Mouse (Mus musculus) adrenal gland, postnatal 14 days (tissue): ENCODE results near the gene Spef1. TPM values are rescaled to one million over a fixed set of nuclear protein-coding genes. Genes with fewer than 3 reads are reported as not detected.
"Not testable (repeated sequence)": the region's sequence is repeated elsewhere in the genome, so short reads cannot be mapped to it uniquely, and the experiment has no call there.

ENCODE experiments used
- DNase-seq: peaks from one replicate; pipeline ENCODE4 v3.0.0; 2021; ENCODE audit warnings: mixed read lengths
- long read RNA-seq, 2 experiments: library from polyadenylated mRNA; stranded (forward); transcript quantifications; one replicate each; pipeline ENCODE4 v2.0.0; 2021
- total RNA-seq: library from RNA; stranded (reverse); gene quantifications from 2 replicates; pipeline ENCODE4 v1.2.3, GENCODE M21; 2021

Gene Spef1
- total RNA-seq = 7.0 and 7.5 TPM in 2 replicates
- long read RNA-seq, experiment 1, partial matches to known transcripts = 0 of 9 reads
- long read RNA-seq, experiment 1, other reads (novel, unspliced or antisense) = 6 of 9 reads
- long read RNA-seq, experiment 2, partial matches to known transcripts = 0 of 3 reads
- long read RNA-seq, experiment 2, other reads (novel, unspliced or antisense) = 1 of 3 reads

DNA sequence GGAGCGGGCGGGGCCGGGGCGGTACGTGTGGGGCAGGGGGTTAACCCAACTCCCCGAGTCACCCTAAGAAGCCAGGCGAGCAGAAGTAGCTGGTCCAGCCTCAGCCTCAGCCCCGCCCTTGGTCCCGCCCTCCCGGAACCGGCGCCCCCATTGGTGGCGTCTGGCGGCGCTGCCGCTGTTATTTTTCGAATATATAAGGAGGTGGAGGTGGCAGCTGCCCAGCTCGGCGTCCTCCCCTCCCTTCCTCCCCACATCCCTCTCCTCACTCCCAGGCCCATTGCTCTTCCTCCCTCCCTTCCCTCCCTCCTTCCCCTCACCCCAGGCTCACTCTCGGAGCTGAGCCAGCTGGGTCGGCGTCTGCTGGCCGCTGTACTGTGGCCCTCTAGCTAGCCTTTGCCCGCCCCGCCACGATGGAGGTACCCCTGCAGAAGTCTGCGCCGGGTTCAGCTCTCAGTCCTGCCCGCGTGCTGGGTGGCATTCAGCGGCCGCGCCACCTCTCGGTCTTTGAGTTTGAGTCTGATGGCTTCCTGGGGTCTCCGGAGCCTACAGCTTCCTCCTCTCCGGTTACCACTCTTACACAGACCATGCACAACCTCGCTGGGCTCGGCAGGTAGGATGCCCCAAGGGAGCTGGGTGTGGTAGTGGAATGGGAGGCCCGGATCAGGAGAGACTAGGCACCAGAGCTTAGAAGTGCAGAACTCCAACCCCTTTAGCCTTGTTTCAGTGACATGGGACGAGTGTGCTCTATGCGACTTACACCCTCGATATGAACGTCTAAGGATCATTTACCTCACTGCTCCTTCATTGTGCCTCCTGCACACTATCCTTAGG, at the start of gene Spef1, which contains the start of gene Cdc25b:
Gene Spef1 (minus strand): TSS at position 512 of the 831 bp plus-strand sequence.
Gene Cdc25b (plus strand): TSS at position 179 of the 831 bp plus-strand sequence.
- peak; percentile 92 for DNase-seq

DNA sequence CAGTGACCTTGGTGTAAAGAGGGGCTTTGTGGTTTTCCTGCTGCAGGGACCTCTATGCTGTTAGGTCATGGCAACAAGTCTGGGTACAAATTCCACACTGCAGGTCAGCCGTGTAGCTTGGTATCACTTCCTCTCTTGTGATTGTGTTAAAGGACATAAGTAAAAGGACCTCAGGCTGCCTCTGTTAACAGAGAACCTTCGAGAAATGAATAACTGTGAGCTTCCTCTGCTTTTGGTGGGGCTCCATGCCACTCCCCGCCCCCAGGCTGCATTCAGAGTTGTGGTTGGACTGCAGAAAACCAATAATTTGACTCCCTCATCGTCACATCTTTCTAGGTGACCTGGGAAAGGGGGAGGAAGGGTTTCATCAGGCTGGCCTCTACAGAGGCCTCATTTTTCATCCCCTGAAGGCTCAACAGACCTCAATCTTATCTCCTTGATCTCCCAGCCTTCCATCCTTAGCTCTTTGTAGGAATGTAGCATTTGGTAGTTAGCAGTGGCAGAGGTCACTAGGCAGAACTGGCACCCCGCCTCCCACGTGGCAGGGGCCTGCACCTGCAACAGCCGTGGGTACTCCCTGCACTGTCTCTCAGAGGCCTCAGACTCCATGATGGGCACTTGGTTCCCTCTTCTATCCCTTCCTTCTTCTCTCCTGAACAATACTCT, 48.0 kb upstream of the Spef1 start:
- DNase-seq = peak; percentile 61

DNA sequence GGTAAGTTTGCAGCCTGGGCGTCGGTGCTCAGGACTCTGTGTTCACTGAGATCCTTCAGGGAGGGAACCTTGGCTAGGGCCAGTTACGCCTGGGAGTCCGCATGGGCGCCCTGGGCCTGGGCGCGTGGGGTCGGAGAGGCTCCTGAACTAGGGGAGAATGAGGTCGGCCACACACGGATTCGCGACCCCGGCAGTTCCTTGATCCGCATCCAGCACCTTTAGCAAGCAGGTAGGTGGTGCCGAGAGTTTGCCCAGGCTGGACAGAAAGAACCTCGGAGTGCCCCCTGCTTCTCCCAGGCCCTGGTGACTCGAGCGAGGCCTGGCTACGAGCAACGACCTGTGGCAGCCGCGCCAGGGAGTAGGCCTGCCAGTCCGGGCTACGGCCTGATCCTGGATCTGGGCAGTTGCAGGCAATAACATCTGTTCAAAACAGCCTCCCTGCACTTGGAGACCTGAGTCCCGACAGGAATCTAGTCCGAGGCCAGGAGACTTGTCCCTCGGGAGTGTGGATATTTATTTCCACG, 47.1 kb upstream of the Spef1 start:
- peak; percentile 61 for DNase-seq

DNA sequence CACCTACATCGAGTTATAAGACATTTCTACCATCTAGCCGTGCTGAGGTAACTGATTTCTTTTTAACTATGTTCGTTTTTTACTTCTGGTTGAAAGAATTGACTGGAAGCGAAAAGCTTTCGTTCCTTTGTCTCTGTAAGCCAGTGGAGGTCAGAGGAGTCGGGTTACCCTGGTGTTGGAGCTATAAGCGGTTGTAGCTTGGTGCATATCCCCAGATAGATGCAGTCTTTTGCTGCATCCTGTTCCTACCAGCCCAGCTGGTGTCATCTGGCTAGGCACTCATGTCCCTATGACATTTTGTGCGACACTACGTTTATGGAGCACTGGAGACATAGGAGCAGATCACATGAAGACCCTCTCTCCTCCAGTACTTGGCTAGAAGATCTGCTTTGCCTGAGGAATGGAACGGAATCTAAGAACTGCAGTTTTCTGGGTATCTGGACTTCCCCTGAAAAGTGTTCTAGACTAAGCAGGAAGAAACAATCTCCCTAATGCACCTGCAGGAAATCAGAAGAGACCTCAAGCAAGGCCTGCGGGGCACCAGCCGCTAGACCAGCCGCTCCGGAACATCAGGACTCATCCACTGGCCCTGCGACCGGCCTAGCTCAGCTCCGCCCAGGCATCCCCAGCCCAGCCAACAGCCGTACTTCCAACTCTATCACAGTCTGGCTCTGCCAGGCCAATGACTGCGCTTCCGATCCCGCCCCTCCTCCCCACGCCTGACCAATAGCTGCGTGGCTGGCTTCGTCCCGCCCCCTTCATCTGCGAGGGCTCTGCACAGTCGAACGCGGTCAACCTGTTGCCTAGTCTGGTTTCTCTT, 46.4 kb upstream of the Spef1 start, which contains the start of gene Mavs:
Gene Mavs (plus strand): TSS at position 757 of the 820 bp plus-strand sequence.
- DNase-seq = peak; percentile 99

DNA sequence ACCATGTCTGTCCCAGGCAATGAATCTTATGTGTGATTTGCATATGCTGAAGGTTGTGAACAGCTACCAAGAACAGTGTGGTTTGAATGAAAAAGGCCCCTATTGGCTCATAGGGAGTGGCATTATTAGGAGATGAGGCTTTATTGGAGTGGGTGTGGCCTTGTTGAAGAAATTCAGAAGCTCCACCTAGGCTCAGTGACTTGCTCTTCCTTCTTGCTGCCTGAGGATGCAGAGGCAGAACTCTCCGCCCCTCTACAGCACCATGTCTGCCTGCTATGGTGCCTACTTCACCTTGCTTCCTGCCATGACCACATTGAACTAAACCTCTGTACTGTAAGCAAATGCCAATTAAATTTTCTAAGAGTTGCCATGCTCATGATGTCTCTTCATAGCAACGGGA, 45.5 kb upstream of the Spef1 start:
- no peak for DNase-seq

DNA sequence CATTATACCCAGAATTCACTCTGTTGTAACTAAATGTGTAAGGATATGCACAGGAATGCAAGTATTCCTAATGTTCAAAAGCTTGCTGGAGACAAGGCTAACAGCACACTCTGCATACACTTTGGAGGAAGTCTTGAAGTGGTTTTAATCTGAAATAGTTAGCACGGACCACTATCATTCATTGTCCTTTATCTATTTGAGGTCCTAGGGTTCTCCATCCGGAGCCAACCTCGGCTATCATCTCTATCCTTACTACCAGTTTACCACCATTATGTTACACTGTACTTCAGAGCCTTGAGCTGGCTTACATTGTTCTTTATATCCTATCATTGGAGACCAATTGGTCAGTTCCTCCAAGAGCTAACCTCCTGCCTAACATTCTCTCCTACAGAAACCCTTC, 40.2 kb upstream of the Spef1 start:
- no peak for DNase-seq

DNA sequence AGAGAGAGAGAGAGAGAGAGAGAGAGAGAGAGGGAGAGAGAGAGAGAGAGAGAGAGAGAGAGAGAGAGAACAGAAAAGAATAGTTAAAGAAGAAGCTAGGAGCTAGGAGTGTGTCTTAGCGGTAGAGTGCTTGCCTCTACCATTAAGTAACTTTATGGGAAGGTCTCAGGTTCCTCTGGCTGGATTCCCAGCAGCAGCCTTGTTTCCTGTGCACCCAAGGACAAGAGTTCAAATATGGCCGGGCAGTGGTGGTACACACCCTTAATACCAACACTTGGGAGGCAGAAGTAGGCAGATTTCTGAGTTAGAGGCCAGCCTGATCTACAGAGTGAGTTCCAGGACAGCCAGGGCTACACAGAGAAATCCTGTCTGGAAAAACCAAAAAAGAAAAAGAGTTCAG, 39.6 kb upstream of the Spef1 start:
- DNase-seq = not testable (repeated sequence)

DNA sequence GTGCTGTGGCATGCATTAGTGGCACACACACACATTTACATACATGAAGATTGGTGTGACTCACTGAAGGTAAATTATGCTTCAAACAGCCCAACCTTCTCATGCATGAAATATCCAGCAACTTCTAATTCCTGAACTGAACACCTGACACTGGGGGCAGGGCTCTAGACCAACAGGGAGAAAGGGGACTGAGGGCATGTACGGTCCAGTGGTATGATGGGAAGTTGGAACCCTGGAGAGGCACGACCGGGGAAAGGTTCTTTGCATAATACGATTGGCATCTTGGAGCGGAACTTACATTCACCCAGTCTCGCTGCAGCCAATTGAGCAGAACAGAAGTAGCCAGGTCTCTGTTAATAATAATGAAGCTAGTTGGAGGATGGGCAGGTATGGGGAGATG, 38.1 kb upstream of the Spef1 start:
- DNase-seq = no peak

DNA sequence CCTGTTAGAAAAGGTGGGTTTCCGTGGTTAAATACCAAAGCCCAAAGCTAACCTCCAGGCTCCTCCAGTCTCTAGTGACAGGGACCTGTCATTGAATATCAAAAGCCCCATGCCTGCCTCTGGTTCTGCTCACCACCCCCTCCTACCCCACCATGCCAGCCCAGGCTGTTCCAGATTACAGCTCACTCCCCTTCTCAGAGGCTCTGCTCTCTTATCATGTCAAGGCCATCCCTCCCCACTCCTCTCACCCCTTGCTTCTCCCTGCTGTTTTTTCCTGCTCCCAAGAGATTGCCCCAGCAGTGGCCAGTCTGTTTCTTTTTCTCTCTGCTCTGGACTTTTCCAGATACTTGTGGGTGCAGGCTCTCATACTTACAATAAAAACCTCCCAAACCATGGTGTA, 36.5 kb upstream of the Spef1 start:
- peak; percentile 31 for DNase-seq

DNA sequence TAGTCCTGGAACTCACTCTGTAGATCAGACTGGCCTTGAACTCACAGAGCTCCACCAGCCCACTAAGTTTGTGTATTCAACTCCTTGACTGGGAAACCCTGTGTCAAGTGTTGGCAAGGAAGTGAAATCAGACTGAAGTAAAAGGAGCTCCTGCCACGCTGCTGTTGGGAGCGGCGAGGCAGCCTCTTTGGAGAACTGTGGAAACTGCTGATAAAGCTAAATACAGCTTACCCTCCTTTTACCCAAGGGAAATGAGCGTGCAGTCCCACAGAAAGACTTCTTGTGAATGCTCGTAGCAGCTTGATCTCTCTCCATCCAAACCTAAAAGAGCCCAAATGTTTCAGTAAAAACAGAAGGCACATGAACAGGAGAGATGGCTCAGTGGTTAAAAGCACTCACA, 35.5 kb upstream of the Spef1 start:
- DNase-seq = no peak

DNA sequence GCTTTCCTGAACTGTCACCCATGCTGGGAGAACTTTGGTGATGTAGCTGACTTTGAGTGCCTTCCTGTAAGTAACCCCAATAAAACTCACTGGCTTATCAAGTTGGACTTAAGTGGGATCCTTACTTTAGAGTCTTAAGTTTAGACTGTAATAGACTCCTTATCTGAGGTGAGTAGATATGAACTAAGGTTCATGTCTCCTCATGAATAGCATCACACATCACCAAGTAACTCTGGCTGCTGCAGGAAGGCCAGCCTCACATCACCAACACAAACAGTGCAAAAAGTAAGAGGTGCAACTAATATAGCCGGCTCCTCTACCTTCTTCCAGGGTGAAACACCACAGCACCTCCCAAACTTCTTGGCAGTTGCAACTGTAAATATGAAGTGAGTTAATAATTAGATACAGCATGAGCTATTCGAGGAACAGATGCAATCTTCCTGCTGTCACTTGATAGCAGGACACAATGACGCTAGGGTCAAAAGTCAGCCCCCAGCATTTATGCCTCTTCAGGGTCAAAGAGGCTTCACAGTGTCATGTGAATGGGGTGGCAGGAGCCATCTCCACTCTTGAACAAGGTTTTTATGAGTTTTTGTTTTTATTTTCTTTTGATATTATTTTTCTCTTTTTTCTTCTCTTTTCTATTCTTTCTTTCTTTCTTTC, 34.9 kb upstream of the Spef1 start:
- no peak for DNase-seq

DNA sequence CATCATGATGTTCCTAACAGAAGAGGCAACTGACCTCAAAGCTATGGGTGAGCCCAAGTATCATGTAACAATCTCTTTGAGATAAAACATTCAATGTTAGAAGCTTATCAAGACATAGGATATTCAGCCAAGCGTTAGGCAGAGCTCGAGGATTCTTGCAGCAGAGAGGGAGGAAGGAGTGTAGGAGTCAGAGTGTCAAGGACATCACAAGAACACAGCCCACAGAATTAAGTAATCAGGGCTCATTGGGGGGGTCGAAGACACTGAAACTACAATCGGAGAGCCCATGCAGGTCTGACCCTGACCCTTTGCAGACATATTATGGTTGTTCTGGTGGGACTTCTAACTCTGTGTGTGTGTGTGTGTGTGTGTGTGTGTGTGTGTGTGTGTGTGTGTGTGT, 32.9 kb upstream of the Spef1 start:
- no peak for DNase-seq

DNA sequence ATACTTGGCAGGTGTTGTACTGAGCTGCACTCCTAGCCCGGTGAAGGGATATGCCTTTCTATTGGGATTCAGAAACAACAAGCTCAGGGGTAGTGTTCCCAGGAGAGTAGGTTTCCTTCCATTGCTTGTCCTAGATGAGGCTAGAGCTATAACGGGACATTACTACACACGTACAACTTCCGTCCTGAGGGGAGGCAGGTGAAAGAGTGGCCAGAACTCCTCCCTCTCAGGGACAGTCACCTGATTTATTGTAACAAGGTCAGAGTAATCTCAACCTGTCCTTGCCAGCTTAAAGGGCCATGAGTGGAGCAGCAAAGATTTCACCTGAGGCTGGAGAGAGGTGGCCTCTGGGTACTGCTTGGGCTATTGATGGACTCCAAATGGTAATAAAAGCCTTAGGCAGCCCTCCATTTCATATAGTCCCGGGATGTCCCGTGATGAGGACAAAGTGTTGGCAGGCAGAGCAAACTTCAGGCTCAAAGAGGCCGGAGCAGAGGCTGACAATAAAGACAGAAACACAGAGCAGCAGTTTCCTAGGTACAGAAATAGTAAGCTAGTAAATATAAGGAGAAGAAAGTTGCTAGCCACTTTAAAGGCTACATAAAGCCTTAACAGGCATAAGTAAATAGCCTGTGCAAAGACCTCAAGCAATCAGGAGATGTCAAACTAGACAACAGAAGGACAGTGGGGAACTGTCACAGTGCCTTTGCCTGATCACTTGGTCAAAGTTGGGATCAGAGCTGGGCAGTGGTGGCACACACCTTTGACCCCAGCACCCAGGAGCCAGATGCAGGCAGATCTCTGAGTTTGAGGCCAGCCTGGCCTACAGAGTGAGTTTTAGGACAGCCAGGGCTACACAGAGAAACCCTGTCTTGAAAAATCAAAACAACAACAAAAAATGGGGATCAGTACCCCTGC, 29.1 kb upstream of the Spef1 start:
- DNase-seq = peak; percentile 55

DNA sequence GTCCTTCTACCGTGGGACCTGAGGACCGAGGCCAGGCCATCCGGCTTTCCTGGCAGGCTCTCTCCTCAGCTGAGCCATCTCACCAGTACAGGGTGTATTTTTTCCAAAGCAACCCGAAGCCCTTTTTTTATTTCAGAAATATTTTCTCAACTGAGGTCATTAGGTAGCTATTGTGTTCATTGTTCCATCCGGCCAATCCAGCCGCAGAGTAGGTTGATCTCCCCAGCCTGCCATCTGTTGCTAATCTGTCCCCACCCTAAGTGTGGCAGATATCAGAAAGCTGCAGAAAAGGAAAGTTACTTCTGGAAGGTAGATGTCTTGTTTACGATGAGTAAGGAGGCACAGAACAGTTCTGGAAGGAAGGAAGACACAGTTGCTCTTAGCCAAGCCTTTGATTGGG, 26.7 kb upstream of the Spef1 start:
- no peak for DNase-seq

DNA sequence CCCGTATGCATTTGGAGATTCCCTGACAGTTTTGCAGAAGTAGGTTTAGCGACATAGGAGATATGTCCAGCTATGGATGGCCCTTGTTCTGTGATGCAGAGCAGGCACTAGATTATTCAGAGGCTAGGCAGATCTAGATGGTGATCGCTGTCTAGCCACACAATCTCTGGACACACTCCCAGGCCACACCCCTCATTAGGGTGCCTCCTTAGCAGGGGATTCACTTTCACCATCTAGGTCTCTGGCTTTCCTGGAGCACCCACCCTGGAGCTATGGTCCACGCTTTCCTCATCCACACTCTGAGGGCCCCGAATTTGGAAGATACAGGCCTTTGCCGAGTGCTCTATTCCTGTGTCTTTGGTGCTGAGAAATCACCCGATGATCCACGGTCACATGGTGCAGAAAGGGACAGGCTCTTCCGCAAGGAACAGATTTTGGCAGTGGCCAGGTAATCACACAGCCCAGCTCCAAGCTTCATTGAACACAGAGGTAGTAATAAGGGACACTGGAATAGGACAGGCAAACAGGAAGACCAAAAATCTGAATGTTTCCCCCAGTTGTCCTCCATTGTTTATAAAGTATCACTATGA, 24.0 kb upstream of the Spef1 start:
- peak; percentile 55 for DNase-seq

DNA sequence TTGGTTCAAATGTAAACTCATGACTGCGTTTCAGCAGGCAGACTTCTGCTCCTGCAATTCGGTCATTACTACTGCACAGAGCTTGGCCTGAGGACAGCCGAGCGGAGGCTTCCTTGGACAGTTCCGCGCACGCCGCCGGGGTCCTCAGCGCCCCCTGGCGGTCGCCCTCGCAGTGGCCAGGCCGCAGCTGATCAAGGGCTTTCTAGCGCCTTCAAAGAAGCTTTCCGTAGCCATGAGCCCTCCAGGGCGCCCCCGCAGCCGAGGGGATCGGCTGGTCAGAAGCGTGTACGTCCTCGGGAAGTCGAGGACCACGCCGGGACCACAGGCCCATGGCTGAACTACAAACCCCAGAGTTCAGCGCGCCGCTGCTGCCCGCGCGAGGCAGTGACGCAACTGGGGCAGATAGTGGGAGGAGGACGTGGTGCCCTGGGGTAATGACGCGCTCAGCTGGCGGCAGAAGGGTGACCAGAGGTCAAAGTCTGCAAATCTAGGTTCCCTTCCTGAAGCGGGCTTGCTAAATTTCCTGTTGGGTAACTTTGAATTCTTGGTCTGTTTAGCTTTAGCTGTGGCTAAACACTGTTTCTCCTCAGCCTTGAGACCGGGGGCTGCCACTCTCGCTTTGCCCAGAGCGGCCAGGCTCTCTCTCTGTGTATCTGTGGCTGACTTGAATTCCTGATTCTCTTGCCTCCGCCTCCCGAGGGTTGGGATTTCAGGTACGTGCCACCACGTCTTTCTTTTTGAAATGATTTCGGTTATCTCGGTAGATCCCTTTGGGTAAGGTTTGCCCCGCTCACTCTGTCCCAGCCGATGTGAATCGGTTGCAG, 23.1 kb upstream of the Spef1 start:
- peak; percentile 98 for DNase-seq

DNA sequence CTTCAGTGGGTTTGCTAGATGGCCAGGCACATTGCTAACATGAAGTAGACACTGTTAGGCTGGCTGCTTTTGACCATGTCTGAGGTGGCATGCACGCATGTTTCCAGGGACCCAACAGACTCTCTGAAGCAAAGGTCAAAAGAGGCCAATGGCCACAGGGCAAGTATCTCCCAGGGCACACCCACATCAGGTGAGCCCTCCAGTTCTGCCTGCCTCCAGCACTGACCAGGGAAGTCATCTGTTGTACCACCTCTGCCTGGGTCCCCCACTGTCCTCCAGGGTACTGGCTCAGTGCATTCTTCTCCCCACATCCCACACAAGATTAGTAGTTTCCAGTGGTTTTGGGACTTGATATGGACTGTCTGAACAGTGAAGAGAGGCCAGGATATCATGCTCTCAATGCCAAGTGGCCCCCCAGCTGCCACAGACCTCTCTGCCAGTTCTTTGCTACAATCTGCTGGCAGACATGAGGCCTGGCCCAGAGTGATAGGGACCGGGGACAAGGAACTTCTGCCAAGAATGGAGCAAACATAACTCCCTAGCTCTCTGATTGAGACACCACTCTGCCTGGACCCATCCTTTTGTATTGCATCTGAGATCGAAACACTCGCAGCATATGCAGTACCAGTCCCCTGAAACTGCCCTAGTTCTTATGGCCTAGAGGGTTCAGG, 22.2 kb upstream of the Spef1 start:
- DNase-seq = no peak

DNA sequence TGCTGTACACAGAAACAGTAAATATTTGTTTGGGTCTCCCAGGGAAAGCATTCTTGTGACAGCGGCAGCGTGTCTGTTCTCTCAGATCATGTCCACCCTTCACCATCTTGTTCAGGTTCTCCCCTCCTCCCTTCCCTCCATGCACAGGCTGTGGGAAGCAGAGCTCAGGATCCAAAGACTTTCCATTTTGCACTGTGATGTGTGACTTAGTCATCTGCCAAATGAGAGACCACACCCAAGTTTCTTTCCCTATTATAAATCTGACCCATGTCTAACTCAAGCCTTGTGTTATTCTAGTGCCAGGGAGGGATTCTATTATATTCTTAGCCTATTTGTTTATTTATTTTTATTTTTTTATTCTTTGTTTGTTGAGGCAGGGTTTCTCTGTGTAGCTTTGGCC, 21.3 kb upstream of the Spef1 start:
- DNase-seq = no peak
